Mouse (Mus musculus): ENCODE results near the gene Ift122.

The Ift122 gene

GRCm38 (mm10) chr6:115891497-115892061 lies 38.3 kb downstream of the Ift122 start:
- no peak for DNase-seq (ENCODE audit: low spot score in 2 of 2)

- no peak for DNase-seq (ENCODE audit: low spot score in 2 of 2)
These were observed 39.1 kb downstream of the Ift122 start for GRCm38 (mm10) chr6:115892363-115892762.

- DNase-seq (ENCODE audit: low spot score in 2 of 2) = no peak
These were observed 43.1 kb downstream of the Ift122 start for GRCm38 (mm10) chr6:115896346-115896745.

- no peak for DNase-seq (ENCODE audit: low spot score in 2 of 2)
These were observed 43.8 kb downstream of the Ift122 start for GRCm38 (mm10) chr6:115897117-115897516.

- DNase-seq (ENCODE audit: low spot score in 2 of 2) = no peak
These were observed 44.8 kb downstream of the Ift122 start for GRCm38 (mm10) chr6:115897926-115898520.

- peak; percentile 51 to 60 for DNase-seq (ENCODE audit: low spot score in 2 of 2)
These were observed 47.8 kb downstream of the Ift122 start for GRCm38 (mm10) chr6:115901062-115901461.

- DNase-seq (ENCODE audit: low spot score in 2 of 2) = no peak
These were observed 48.2 kb downstream of the Ift122 start for GRCm38 (mm10) chr6:115901489-115901931.

- DNase-seq (ENCODE audit: low spot score in 2 of 2) = no peak
These were observed 49.3 kb downstream of the Ift122 start for GRCm38 (mm10) chr6:115902545-115902944.

- DNase-seq (ENCODE audit: low spot score in 2 of 2) = no peak
These were observed 52.3 kb downstream of the Ift122 start for GRCm38 (mm10) chr6:115905568-115905967.

GRCm38 (mm10) chr6:115906455-115906854 lies 53.2 kb downstream of the Ift122 start:
- DNase-seq (ENCODE audit: low spot score in 2 of 2) = no peak

GRCm38 (mm10) chr6:115906871-115907270 lies 53.6 kb downstream of the Ift122 start:
- DNase-seq (ENCODE audit: low spot score in 2 of 2) = no peak

GRCm38 (mm10) chr6:115908421-115908982 lies 55.2 kb downstream of the Ift122 start:
- DNase-seq (ENCODE audit: low spot score in 2 of 2) = no peak

GRCm38 (mm10) chr6:115909052-115909451 lies 55.8 kb downstream of the Ift122 start:
- peak; percentile 72 to 77 for DNase-seq (ENCODE audit: low spot score in 2 of 2)

GRCm38 (mm10) chr6:115909940-115910339 lies 56.7 kb downstream of the Ift122 start:
- DNase-seq (ENCODE audit: low spot score in 2 of 2) = peak in 1 of 2 experiments; percentile 24

GRCm38 (mm10) chr6:115911763-115912162 lies 58.5 kb downstream of the Ift122 start:
- DNase-seq (ENCODE audit: low spot score in 2 of 2) = no peak

GRCm38 (mm10) chr6:115913482-115913881 lies 60.2 kb downstream of the Ift122 start:
- no peak for DNase-seq (ENCODE audit: low spot score in 2 of 2)

- DNase-seq (ENCODE audit: low spot score in 2 of 2) = no peak
These were observed 61.4 kb downstream of the Ift122 start for GRCm38 (mm10) chr6:115914511-115915202.

- no peak for DNase-seq (ENCODE audit: low spot score in 2 of 2)
These were observed 62.6 kb downstream of the Ift122 start for GRCm38 (mm10) chr6:115915601-115916445.

- DNase-seq (ENCODE audit: low spot score in 2 of 2) = no peak
These were observed 63.3 kb downstream of the Ift122 start for GRCm38 (mm10) chr6:115916611-115917010.

- no peak for DNase-seq (ENCODE audit: low spot score in 2 of 2)
These were observed 65.3 kb downstream of the Ift122 start for GRCm38 (mm10) chr6:115918615-115919014.

- no peak for DNase-seq (ENCODE audit: low spot score in 2 of 2)
These were observed 66.6 kb downstream of the Ift122 start for GRCm38 (mm10) chr6:115919876-115920275.

- no peak for DNase-seq (ENCODE audit: low spot score in 2 of 2)
These were observed 71.6 kb downstream of the Ift122 start for GRCm38 (mm10) chr6:115924829-115925228.

All from spleen, postnatal 36 days (tissue).